Mouse (Mus musculus): ENCODE data around the gene Lyst.

The Lyst gene

GRCm38 (mm10) chr13:13573572-13574257 is 16.5 kb upstream of the Lyst start:
- DNase-seq (ENCODE audit: low read depth, low spot score) = no peak

DNA sequence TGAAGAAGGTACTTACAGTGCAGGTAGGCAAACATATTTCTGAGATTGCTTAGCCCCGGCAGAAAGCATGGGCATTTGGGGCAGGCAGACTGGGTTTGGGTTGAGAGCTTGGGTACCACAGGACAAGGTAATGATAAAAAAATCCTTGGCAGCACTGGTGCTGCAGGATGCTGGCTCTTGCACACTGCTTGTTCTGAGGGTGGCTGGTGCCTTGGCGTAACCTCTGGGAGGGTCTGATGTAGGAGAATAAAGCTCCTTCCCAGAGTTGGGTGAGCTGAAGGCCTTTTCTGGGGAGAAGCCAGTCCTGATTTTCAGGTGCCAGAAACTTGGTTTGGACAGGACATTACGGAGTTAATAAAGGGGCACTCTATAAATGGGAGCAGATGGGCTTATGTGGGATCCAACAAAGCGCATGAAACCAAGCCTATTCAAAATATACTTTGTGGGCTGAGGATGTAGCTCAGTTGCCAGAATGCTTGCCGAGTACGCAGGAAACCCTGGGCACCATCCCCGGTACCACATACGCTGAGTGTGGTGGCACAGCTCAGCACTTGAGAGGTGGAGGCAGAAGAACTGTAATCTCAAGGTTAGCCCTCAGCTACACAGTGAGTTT is 15.8 kb upstream of the Lyst start:
- no peak for DNase-seq (ENCODE audit: low read depth, low spot score)

- DNase-seq (ENCODE audit: low read depth, low spot score) = no peak
Measured at GRCm38 (mm10) chr13:13575106-13575505, 15.1 kb upstream of the Lyst start.

DNA sequence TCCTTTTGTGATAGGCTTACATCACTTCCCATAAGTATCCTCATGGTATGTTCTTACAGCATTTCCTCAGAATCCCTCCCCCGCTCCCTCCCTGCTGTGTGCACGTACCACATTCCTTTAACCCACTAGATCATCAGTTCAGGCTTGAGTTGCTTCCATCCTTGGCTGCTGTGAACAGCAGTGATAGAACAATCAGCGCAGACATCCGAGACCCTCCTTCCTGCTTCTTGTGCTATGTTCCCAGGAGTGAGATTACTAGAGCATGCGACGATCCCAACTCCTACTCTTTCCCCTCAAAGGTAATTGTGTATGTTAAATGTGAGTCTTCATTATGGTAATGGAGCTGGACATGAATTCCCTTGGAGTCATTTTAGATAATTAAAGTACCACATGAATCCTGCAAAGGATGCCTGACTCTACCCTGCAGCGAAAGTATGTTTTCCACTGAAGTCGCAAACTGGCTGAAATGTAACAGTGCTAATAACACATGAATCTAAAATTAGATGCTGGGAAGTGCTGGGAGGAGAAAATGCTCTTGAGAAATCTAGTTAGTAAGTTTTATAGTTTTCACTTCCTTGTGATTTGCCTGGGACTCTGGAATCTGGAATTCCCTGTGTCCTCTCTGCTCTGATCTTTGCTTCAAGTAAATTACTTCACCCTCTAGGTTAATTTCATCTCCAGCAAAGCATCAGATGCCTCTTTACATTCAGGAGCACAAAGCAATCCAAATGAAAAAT is 13.6 kb upstream of the Lyst start:
- no peak for DNase-seq (ENCODE audit: low read depth, low spot score)

DNA sequence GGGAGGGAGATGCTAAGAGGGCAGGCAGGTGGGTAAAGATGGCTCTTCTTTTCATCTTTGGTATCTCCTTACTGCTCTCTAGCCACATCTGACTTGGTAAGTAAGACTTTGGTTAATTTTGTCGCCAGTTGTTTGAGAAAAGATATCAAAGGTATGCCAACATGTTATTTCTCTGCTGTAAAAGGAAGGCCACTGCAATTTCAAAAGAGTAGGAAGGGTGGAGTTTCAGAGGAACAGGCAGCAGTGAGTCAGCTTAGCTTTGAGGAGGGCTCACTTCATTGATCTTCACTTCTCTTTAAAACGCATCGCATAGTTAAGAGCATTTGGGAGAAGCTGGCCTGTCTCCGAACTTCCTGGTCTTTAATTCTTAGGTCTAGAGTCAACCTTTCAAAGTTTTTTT is 8.2 kb upstream of the Lyst start:
- no peak for DNase-seq (ENCODE audit: low read depth, low spot score)

DNA sequence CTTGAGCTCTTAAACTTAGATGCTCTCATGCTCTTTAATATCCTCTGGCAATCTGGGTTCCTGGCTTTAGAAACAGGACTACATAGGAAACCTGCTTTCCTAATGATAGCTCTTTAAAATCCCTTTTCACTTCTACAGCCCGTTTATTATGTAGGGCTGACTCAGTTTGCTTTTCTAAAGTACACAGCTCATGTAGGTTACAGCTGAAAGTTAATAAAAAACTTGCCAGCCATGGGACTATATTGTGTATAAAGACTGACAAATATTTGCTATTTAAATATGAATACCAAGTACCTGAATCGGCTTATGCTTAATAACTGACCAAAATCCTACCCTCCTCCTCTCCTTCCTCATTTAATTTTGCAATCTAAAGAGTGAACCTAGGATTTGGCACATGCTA is 6.7 kb upstream of the Lyst start:
- no peak for DNase-seq (ENCODE audit: low read depth, low spot score)

DNA sequence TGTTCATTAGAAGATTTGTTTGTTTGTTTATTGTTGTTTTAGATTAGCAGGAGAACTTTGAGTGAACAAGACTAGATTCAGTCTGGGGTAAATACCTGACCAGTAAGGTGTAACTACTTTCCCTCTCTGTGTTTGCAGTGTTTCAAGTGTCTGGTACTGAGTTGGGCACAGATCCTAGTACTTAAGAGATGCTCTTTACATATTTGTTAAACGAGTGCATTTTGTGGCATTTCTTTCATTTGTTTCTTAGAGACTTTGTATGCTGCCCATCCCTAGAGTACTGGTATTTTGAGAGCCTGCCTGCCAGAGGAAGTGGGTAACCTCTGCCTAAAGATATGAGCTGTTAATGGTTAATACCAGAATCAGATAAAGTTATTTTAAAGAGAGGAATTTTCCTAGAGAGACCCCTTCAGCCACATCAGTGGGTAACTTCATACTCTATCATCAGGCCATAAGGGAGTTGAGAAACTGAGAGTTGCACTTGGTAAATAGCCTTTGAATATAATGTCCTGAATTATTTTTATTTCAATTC is 2.5 kb upstream of the Lyst start:
- no peak for DNase-seq (ENCODE audit: low read depth, low spot score)

GRCm38 (mm10) chr13:13588518-13588917 is 1.7 kb upstream of the Lyst start:
- no peak for DNase-seq (ENCODE audit: low read depth, low spot score)

DNA sequence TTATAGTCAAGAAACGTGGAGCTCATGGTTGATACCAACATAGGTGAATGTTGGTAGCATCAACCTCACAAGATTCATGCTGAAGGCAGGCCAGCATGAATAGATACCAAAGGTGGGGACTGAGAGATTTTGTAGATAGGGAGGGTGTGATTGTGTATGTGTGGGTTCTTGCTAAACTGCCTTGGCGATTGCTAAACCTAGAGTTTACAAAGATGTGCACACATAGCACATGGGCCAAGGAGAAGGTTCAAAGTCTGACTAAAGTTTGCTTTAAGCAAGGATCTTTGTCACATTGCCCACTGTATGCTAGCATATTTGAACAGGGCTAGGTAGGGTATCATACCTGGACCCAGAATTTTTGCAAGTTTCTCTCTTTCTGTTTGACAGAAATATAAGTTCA is 1.2 kb upstream of the Lyst start:
- no peak for DNase-seq (ENCODE audit: low read depth, low spot score)

DNA sequence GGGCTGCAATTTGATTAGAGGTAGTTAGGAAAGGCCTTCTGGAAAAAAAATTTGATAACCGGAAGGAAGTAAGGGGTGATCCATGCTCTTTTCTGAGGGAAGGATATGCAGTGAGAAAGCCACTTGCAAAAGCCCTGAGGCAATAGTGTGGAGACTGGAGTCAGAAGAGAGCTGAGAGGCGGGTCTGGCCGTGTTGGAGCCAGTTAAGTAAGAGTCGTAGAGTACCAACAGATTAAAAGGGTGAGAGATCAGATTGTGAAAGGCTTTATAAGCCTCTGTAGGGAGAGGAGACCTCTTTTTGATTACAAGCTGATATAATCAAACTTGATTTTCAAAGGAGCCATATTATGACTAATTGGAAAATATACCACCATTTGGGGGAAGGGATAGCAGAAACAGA is 1.7 kb downstream of the Lyst start:
- no peak for DNase-seq (ENCODE audit: low read depth, low spot score)

GRCm38 (mm10) chr13:13596424-13597044 is 6.3 kb downstream of the Lyst start:
- no peak for DNase-seq (ENCODE audit: low read depth, low spot score)

DNA sequence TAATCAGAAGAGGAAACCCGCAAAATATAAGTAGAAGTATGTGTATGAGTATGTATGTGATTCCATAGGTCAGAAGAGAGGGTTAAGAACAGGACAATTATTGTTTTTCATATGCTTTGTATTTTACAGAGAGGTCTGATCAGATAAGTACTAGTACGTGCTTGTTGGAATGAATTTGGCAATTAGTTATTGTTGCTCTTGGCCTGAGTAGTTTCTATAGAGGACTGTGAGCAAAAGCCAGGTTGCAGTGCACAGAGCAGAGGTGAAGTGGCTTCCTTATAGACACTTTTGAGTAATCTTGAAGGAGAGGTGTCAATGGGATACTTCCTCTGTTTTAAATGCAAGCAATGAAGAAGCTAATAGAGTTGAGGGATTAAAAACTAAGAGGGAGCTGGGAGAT is 7.7 kb downstream of the Lyst start:
- DNase-seq (ENCODE audit: low read depth, low spot score) = no peak

- DNase-seq (ENCODE audit: low read depth, low spot score) = no peak
Measured at GRCm38 (mm10) chr13:13601407-13601806, 11.2 kb downstream of the Lyst start.

DNA sequence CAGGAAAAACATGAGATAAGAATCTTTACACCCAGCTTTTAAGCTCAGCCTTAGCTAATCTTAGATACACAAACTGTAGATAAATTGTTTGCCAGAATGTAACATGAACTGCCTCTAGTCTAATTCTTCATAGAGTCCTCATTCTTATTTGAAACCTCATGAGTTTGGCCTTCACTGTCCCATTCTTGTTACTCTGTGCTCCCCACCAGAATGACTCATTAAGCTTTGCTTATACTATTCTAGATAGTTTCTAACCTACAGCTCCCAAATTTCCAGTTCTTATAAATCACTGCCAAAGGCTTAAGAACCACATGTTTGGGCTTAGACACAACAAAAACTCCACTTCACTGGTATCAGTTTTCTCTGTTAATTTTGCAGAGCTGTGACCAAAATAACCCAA is 16.0 kb downstream of the Lyst start:
- no peak for DNase-seq (ENCODE audit: low read depth, low spot score)

DNA sequence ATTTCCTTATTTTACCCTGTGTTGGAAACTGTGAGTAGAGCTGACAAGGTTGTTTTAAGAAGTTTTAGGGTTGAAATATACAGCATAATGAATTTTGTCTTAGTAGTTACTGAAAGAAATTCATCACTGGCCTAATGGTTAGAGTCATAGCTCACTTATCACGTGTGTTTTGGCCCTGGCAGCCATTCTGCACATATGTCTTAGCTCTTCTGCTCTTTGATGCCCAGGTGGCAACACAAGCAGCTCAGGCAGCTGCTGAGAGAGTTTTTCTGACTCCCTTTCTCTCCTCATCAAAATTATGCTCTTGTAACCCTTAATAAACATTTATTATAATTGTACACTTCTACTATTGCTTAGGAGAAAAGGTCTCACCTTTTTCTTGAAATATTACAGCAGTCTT is 18.1 kb downstream of the Lyst start:
- DNase-seq (ENCODE audit: low read depth, low spot score) = no peak

DNA sequence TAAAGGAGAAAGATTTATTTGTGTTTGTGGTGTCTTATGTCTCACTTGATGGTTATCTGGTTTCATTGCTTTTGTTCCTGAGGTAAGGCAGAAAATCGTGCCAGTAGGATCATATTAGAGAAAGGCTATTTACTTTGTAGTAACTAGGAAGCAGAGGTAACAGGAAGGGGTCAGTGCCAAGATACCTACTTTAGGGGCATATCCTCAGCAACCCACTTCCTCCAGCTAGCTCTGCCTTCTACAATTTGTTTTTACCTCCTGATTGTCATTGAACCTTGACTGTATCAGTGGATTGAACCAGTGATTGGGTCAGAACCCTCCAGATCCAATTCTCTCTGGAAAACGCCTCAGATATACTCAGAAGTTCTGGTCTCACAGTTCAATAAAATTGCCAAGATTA is 19.5 kb downstream of the Lyst start:
- no peak for DNase-seq (ENCODE audit: low read depth, low spot score)

- no peak for DNase-seq (ENCODE audit: low read depth, low spot score)
Measured at GRCm38 (mm10) chr13:13612882-13613281, 22.7 kb downstream of the Lyst start.

DNA sequence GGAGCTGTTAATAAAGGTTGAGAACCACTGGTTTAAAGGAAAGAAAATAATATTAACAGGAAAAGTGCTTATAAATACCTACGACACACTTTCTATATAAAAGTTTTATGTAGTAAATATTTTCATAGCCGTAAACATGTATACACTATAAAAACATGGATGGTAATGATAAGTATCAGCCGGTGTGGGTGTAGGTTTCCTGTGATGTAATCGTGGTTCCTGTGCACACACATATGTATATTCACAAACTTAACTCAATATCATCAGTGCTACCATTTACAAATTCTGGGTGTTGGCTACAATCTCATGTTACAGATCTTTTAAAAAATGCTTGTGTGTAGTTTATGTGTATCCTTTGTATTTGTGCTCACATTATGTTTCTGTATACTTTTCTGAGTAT is 24.0 kb downstream of the Lyst start:
- DNase-seq (ENCODE audit: low read depth, low spot score) = no peak

DNA sequence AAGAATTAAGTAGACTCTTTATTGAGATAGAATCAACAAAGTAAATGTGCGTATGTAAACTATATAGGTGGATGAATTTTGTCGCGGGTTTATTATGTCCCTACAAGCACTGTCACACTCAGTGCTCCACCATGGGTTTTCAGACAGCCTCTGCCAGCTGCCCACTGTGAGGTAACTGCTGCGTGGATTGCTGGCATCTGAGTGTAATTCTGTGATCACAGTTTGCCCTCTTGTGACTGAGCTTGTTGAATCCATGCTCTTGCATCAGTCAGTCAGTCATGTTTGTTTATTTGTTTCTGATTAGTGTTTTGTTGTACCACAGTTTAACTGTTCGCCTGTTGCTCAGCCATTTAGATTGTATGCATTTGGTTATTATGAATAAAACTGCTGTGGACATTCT is 31.3 kb downstream of the Lyst start:
- DNase-seq (ENCODE audit: low read depth, low spot score) = no peak

GRCm38 (mm10) chr13:13622565-13622964 is 32.4 kb downstream of the Lyst start:
- DNase-seq (ENCODE audit: low read depth, low spot score) = no peak

DNA sequence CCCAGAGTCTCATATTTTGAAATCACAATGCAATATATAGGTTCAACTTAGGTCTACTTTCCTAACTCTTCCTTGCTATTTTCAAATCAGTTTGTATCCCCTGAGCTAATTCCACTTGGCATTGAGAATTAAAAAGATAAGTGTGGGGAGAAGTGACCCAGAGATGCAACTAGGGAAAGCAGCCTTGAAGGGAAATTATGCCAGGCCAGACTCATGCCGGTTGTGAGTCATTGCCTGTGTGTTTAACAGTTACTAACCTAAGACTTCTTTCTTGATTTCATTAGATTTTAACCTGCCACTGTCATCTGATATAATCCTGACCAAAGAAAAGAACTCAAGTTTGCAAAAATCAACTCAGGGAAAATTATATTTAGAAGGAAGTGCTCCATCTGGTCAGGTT is 43.5 kb downstream of the Lyst start:
- no peak for DNase-seq (ENCODE audit: low read depth, low spot score)

GRCm38 (mm10) chr13:13634706-13635105 is 44.5 kb downstream of the Lyst start:
- no peak for DNase-seq (ENCODE audit: low read depth, low spot score)

All from WW6 (cell line).